Mouse (Mus musculus) heart, postnatal 0 days (tissue): ENCODE results near the gene Ksr2. TPM values are rescaled to one million over a fixed set of nuclear protein-coding genes. Genes with fewer than 3 reads are reported as not detected.

Experiments used
- ATAC-seq: fragments of 200-750 bp; cut with Nextera tagmentation; 2 replicates; pipeline ENCODE4 v1.8.0; 2017; ENCODE audit warnings: low read depth, moderate number of reproducible peaks, moderate library complexity; ENCODE audit not compliant: insufficient read depth
- DNase-seq: peaks from one replicate; pipeline ENCODE4 v3.0.0-alpha.2; 2016; ENCODE audit warnings: low spot score
- H3K27ac ChIP-seq: fragments of 300-500 bp; sonication (generic); 2 replicates; pipeline ENCODE4 v1.5.1; 2014; ENCODE audit warnings: low read depth, mild to moderate bottlenecking
- H3K27me3 ChIP-seq: fragments of 300-500 bp; sonication (generic); 2 replicates; pipeline ENCODE4 v1.6.1; 2014; ENCODE audit warnings: low read length, mixed read lengths; ENCODE audit not compliant: control insufficient read depth, insufficient read depth
- H3K36me3 ChIP-seq: fragments of 300-500 bp; sonication (generic); replicated peaks from 2 replicates; pipeline ENCODE4 v1.6.1; 2014; ENCODE audit warnings: low read length, mixed read lengths; ENCODE audit not compliant: control insufficient read depth, insufficient read depth
- H3K4me1 ChIP-seq: fragments of 300-500 bp; sonication (generic); 2 replicates; pipeline ENCODE4 v1.6.1; 2014; ENCODE audit warnings: antibody characterized with exemption; ENCODE audit not compliant: control insufficient read depth, insufficient read depth
- H3K4me2 ChIP-seq: fragments of 300-500 bp; sonication (generic); 2 replicates; pipeline ENCODE4 v1.6.1; 2014; ENCODE audit warnings: low read depth, mild to moderate bottlenecking, low read length, moderate library complexity
- H3K4me3 ChIP-seq: fragments of 300-500 bp; sonication (generic); 2 replicates; pipeline ENCODE4 v1.5.1; 2014; ENCODE audit warnings: low read depth, low read length
- H3K9ac ChIP-seq: fragments of 300-500 bp; sonication (generic); replicated peaks from 2 replicates; pipeline ENCODE4 v1.6.1; 2014; ENCODE audit warnings: low read depth, low read length, mixed read lengths
- H3K9me3 ChIP-seq: fragments of 300-500 bp; sonication (generic); replicated peaks from 2 replicates; pipeline ENCODE4 v1.6.1; 2016; ENCODE audit warnings: low read length; ENCODE audit not compliant: control insufficient read depth
- CTCF ChIP-seq: IDR thresholded peaks from 2 replicates; pipeline ENCODE4 v1.5.1; 2016; ENCODE audit warnings: antibody characterized with exemption, control low read depth, low read depth
- EP300 ChIP-seq: IDR thresholded peaks from 2 replicates; pipeline ENCODE4 v1.6.1; 2016; ENCODE audit warnings: antibody characterized with exemption, low read depth
- WGBS: fragments of 180-500 bp; shearing (Covaris S2); extraction: QIAGEN DNeasy Blood & Tissue Kit; methylation state at CpG from one replicate; pipeline ENCODE4 v1.1.7; 2014; 5-methylcytosine and 5-hydroxymethylcytosine counted together
- polyA plus RNA-seq: library from polyadenylated mRNA; unstranded; fragments of >200 nt; fragmentation: Nextera tagmentation; extraction: Ambion mirVana; gene quantifications from 2 replicates; pipeline ENCODE4 v1.2.1, GENCODE M21; 2015
- total RNA-seq: library from RNA; depleted of rRNA; stranded (reverse); fragments of >200 nt; gene quantifications from 2 replicates; pipeline ENCODE4 v1.2.3, GENCODE M21; 2014; ENCODE audit warnings: low replicate concordance

The Ksr2 gene
- total and polyA plus RNA-seq, 2 experiments from 2014 or later = under 0.01 TPM; not detected in 1

DNA sequence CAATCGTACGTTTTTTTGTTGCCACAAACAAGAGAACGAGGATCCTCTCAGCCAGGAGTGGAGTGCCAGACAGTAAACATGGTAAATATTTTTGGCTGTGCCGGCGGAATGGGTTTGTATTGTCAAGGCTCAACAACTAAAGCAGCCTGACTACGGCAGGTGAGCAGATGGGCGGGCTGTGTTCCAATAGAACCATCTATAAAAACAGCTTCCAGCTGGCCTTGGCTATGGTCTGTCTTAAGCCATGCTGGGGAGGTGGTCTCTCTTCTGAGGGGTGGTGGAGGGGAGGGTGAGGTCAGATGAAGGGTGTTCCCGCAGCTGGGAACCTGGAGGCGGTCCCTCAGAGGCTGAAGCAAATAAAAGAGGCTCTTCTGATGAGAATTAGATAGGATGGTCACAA lies 142.8 kb downstream of the Ksr2 start:
- Histone ChIP-seq H3K4me1 (no peaks in the 10 kb centered on the region), H3K27ac (no peak overlapping the region), H3K4me2 (no peak overlapping the region), H3K9me3 (no peaks in the 10 kb centered on the region), H3K36me3 (no peaks in the 10 kb centered on the region), H3K4me3 (no peak overlapping the region), H3K9ac (no peak overlapping the region), H3K27me3 (no peaks in the 10 kb centered on the region)
- no peak for ATAC-seq
- 76% methylated on average over 9 of the region's 9 CpGs for WGBS
- TF ChIP-seq EP300 = no peak
- TF ChIP-seq CTCF = no peak
- DNase-seq = no peak

DNA sequence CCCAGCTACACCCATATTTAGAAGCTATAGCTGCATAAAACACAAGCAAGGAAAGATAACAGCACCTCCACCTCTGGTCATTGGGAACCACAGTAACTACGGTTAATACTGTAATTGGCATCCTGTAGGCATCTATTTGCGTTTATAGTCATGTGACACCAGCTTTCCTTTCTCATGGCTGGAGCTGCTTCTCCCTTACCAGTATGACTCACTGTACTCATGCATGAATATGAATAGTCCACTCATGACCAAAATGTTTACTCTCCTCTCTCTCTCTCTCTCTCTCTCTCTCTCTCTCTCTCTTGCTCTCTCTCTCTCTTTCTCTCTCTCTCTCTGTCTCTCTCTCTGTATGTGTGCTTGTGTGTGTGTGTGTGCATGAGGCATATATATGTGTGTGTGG lies 147.3 kb downstream of the Ksr2 start:
- Histone ChIP-seq H3K9me3 (no peaks in the 10 kb centered on the region), H3K4me3 (no peak overlapping the region)

DNA sequence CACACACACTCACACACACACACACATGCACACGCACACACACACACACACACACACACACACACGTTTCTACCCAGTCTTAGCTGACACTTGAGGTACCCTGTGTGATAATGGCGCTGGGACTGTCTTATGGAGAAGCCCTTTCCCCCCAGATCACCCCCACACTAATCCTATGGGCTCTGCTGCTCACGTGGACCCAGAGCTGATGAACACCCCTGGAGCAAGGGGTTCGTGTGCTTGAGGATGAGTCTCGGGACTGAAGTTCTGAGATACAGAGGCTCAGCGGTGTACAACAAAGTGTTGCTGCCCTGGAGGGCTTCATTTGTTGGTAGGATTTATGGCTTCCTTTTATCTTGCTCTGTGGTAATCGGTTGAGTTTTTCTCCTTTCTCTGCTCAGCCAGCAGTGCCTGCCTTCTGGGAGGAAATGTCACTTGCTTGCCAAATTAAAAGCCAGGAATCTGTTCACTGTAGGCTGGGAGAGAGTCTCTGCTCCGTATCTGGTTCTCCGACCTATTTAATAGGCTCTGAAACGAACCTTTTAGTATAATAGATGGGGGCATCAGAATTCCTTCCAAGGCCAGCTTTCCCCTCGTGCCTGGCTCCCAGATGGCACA lies 152.4 kb downstream of the Ksr2 start:
- Histone ChIP-seq H3K9me3 (no peaks in the 10 kb centered on the region), H3K36me3 (no peaks in the 10 kb centered on the region), H3K27me3 (no peaks in the 10 kb centered on the region), H3K9ac (no peak overlapping the region), H3K4me2 (no peak overlapping the region), H3K4me1 (no peaks in the 10 kb centered on the region), H3K27ac (no peak overlapping the region), H3K4me3 (no peak overlapping the region)
- no peak for TF ChIP-seq EP300
- TF ChIP-seq CTCF = no peak
- no peak for DNase-seq
- no peak for ATAC-seq
- WGBS = 72% methylated on average over 12 of the region's 12 CpGs

More for the DNA sequence above, 147.3 kb downstream of the Ksr2 start:
- Histone ChIP-seq H3K4me1 (no peaks in the 10 kb centered on the region), H3K27me3 (no peaks in the 10 kb centered on the region), H3K27ac (no peak overlapping the region), H3K36me3 (no peaks in the 10 kb centered on the region), H3K4me2 (no peak overlapping the region), H3K9ac (no peak overlapping the region)
- TF ChIP-seq CTCF = no peak
- no peak for TF ChIP-seq EP300
- no peak for DNase-seq
- 84% methylated on average over 2 of the region's 2 CpGs for WGBS
- no peak for ATAC-seq

DNA sequence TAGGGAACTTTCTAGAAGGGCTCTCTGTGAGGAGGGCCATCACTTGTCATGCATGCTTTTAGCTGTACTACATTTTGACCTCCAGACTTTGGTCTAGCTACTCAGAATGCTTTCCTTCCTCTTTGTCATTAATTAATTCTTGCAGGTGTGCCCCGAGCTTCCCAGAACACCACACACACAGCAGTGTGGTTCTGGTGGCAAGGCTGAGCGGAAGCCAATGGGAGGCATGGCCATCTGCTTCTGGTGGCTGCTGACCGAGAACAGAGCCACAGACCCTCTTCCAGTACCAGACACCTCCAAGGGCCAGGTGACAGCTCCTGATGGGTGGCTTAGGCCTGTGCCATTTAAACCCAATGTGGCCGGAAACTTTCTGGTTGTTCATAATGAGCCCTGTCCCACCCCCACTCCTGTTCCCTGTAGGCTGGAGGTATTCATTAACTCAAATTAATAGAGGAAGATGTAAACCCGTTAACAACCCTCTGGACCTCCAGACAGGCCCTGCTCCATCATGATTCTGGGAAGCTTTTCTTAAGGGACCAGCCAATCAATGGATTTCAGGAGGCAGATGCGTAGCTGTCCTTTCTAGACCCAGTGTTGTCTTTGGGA lies 155.5 kb downstream of the Ksr2 start:
- DNase-seq = no peak
- TF ChIP-seq CTCF (no peak), EP300 (no peak)
- H3K4me2 ChIP-seq = no peak overlapping the region
- no peak overlapping the region for H3K9ac ChIP-seq
- H3K4me1 ChIP-seq = no peaks in the 10 kb centered on the region
- WGBS = 73% methylated on average over 6 of the region's 6 CpGs
- ATAC-seq = no peak
- H3K4me3 ChIP-seq = no peak overlapping the region
- no peaks in the 10 kb centered on the region for H3K36me3 ChIP-seq
- no peaks in the 10 kb centered on the region for H3K27me3 ChIP-seq
- H3K9me3 ChIP-seq = no peaks in the 10 kb centered on the region
- H3K27ac ChIP-seq = no peak overlapping the region

DNA sequence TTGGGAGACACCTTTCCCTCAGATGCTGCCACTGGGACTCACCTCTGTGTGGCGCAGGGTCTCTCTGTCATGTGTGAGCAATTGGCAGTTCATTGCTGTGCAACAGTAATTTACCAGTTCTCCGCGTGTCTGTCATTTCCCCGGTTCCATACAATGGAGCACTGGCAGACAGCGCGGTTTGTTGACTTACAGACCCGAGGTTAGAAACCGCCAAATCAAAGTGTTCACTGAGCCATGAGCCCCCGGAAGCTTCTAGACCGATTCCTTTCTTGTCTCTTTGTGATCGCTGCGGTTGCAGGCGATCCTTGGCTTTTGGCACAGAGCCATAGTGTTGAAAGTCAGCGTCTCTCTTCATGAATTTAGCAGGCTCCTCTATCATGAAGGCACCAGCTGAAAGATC lies 158.6 kb downstream of the Ksr2 start:
- TF ChIP-seq EP300 (no peak), CTCF (no peak)
- no peaks in the 10 kb centered on the region for H3K4me1 ChIP-seq
- no peak overlapping the region for H3K9ac ChIP-seq
- ATAC-seq (no peak), DNase-seq (no peak)
- no peak overlapping the region for H3K4me2 ChIP-seq
- H3K27me3 ChIP-seq = no peaks in the 10 kb centered on the region
- no peak overlapping the region for H3K27ac ChIP-seq
- H3K36me3 ChIP-seq = no peaks in the 10 kb centered on the region
- 80% methylated on average over 14 of the region's 14 CpGs for WGBS
- H3K4me3 ChIP-seq = no peak overlapping the region
- no peaks in the 10 kb centered on the region for H3K9me3 ChIP-seq

DNA sequence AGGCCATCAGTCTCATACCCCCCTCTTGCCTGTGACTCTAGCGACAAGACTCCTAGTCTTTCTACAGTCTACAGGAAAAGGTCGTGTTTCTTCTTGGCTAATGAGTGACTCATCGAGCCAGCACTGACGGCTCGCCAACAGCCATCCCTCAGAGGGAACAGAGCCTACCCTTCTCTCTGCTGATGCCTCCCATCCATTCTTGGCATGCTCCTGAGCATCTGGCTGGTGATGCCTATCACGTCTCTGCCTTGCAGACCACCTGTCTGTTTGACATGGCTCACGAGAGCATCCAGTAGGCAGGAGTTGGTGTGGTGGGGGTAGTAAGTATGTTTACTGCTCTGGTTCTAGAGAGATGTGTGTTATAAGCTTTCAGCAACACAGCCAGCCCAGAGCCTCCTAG lies 161.1 kb downstream of the Ksr2 start:
- WGBS = 64% methylated on average over 7 of the region's 7 CpGs
- Histone ChIP-seq H3K4me1 (no peaks in the 10 kb centered on the region), H3K27me3 (no peaks in the 10 kb centered on the region), H3K9ac (no peak overlapping the region), H3K27ac (no peak overlapping the region), H3K36me3 (no peaks in the 10 kb centered on the region), H3K4me3 (no peak overlapping the region), H3K9me3 (no peaks in the 10 kb centered on the region), H3K4me2 (no peak overlapping the region)
- no peak for DNase-seq
- TF ChIP-seq EP300 = no peak
- no peak for TF ChIP-seq CTCF
- ATAC-seq = no peak
